Mouse (Mus musculus): Measurements from ENCODE around the gene Ctnnbl1. TPM values are rescaled to one million over a fixed set of nuclear protein-coding genes. Genes with fewer than 3 reads are reported as not detected.

The Ctnnbl1 gene
- total RNA-seq, 2 experiments from 2014 or later: 9.1 to 9.4 TPM

DNA sequence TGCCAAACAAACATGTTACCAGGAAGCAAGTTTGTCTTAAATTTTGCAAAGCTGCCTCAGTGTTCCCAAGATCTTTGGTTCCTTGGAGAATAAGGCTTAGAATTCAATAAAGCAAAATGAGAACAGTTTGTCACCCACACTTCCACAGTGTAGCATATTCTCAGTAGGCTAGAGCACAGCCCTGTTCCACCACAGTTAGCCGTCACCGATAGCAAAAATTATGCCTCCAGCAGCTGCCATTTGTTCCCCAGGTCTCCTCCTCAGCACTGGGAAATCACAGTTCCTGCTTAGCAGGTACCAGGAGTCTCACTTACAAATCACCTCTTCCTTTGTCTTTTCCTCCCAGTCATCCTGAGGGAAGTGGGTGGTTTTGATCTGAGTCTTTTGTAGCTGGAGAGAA is 10.8 kb downstream of the Ctnnbl1 start:
- intact Hi-C loops (cut with DNase I): no loop called here
- DNase-seq (ENCODE audit: low spot score): no peak

DNA sequence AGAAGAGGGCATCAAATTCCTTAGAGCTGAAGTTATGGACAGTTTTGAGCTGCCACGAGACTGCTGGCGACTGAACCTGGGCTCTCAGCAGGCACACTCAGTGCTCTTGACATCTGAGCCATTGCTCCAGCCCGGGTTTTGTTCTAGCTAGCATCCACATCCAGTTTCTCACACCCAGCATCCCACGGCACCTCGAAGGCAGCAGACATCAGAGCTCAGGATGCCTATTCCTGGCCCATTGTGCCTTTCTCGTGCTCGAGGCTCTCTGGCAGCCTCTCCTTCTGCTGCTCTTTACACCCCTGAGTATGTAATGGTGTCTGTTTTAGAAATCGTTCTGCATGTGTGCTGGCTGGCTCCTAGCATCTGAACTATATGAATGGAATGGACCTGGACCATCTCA is 13.3 kb downstream of the Ctnnbl1 start:
- DNase-seq (ENCODE audit: low spot score): no peak
- intact Hi-C loops (cut with DNase I): loop anchor here (5.0 kb wide), 1 partner anchor 127 kb away; no protein-coding TSS in a partner anchor

DNA sequence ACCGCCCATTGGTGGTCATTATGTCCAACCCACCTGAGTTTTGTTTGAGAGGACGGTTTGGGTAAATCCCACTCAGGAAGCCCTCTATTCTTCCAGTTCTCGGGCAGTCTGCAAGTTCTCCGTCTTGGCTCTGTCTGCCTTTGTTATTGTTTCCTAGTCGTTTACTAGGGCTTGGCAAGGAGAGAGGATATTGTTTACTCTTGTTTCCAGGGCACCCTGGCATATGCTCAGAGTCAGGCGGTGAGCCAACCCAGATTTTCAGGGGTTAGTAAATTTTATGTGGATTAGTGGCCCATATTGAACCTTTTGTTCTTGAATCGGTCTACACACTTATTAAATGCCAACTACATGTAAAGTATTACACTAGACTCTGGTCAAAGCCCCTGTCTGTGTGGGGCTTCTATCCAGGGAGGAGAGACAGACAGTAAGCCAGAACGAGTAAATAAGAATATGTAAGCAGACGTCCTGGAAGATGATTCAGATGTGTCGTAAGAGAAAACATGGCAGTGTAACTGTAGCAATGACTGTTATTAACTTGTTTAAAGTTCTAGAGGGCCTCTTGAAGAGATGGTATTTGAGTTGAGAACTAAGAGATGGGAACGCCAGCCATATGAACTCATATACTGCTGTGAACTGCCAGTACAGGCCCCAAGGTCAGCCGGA is 13.9 kb downstream of the Ctnnbl1 start:
- intact Hi-C loops (cut with DNase I): loop anchor here (5.0 kb wide), 1 partner anchor 126 kb away; no protein-coding TSS in a partner anchor
- no peak for DNase-seq (ENCODE audit: low spot score)

DNA sequence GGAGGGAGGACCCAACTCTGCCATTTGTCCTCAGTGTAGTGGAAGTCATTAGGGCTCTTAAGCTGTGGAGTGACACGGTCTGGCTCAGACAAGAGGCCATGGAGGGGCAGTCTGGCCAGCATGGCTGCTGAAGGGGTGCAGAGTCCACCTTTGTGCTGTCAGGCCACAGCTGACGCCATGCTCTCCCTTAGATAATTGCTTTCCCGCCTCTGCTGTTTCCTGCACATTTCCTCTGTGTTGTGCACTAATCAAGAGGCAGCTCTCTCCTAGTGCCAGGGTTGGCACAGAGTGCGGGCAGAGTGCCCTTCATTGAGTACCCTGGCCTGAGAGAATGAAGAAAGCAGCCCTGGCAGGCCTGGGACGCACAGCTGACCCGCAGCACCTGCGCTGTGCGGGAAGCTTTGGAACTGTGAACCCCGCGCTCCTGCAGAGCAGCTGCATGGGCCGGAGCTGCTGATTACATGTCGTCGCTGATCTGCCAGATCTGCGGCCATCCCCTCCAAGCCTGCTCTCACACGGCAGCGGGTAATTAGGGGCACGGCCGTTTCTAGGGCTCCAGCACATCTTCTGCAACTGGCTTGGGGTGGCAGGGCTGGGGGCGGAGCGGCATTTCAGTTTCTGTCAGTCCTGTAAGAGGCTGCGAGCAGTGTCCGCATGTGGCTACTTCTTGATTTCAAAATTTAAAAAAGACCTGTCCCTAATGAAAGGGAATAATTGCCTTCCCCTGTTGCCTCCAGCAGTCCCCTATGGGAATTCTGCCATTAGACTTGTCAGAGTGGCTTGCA is 14.6 kb downstream of the Ctnnbl1 start:
- intact Hi-C loops (cut with DNase I): loop anchor here (5.0 kb wide), 1 partner anchor 126 kb away; no protein-coding TSS in a partner anchor
- peak; percentile 23 for DNase-seq (ENCODE audit: low spot score)

DNA sequence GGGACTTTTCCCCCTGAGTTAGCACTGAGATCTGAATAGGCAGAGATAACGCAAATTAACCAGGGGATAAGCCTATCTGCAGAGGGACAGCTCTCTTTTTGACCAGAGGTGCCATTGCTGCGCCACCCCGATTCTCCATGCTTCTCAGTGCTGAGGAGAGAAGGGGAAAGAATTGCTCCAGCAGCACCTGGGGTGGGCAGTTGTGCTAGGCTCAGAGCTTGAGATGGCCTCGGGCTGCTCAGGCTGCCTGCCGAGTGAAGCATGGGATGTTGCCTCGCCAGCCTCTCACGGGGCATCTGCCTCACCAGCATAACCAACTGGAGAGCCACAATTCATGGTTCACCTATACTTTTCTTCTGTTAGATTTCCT is 15.2 kb downstream of the Ctnnbl1 start:
- intact Hi-C loops (cut with DNase I): loop anchor here (5.0 kb wide), 1 partner anchor 125 kb away; no protein-coding TSS in a partner anchor
- no peak for DNase-seq (ENCODE audit: low spot score)

DNA sequence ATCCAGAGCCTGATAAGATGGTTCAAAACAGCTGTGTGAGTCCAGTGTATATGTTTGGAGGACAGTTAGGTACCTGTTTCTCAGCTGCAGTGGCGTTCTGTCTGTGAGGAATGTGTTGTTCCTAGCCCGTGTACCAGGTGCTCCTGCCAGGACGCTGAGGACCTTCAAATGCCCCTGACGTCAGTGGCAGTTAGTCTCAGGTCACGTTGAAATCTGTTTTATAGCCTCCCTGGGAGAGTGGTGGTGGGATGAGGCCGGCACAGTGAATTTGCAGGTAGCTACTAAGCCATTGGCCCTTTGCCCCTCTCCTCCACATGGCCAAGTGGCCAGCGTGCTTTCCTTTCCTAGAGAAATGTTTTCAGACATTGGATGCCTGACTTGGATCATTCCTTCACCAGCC is 18.6 kb downstream of the Ctnnbl1 start:
- DNase-seq (ENCODE audit: low spot score): no peak
- intact Hi-C loops (cut with DNase I): no loop called here

DNA sequence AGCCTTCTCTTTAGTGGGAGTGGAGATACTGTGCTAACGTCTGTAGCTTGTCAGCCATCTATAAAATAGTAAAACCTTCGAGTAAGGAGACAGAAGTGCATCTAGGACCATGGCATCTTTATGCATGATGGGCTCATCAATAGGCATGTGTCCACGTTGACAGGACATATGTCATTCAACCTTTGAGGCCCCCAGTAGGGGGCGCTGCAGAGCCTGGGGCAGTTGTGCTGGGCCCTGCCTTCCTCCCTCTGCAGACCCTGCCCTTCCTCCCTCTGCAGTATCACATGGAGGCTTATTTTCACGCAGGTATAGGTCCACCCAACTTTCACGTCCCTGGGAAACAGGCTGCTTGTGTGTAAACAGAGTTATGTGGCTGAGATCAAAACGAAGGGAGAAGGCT is 19.0 kb downstream of the Ctnnbl1 start:
- DNase-seq (ENCODE audit: low spot score): no peak
- intact Hi-C loops (cut with DNase I): no loop called here

DNA sequence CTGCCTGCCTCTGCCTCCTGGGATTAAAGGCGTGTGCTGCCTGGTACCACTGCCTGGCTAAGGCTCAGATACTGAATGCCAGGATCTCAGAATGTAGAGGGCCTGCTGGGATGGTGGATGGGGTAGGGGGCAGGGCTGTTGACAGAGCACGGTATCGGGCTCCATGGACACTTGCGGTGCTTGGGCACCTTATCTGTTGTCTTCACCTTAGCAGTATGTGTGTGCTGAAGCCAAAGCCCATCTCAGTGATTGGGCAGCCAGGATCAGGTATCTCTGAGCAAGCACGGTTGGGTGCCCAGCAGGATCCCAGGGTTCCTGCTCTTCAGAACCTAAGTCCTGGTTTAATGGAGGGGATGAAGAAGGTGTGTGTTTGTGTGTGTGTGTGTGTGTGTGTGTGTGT is 21.2 kb downstream of the Ctnnbl1 start:
- intact Hi-C loops (cut with DNase I): no loop called here
- no peak for DNase-seq (ENCODE audit: low spot score)

DNA sequence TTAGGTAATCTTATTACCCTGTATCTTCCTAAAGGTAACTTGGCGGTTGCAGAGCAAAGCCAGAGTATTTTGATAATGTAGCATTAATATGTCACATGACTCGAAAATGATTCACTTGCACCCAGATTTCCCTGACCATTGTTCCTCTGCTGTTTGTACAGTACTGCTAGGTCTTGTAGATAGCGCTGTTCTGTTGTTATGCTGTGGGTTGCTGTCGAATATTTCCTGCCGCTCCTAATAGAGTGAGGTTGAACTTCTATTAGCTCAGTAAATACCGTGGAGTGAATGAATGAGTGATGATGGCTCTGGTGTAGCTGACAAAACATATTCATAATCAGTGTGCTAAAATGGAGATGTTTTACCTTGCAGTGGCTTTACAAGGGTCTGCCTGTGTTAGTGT is 22.5 kb downstream of the Ctnnbl1 start:
- DNase-seq (ENCODE audit: low spot score): no peak
- intact Hi-C loops (cut with DNase I): no loop called here

DNA sequence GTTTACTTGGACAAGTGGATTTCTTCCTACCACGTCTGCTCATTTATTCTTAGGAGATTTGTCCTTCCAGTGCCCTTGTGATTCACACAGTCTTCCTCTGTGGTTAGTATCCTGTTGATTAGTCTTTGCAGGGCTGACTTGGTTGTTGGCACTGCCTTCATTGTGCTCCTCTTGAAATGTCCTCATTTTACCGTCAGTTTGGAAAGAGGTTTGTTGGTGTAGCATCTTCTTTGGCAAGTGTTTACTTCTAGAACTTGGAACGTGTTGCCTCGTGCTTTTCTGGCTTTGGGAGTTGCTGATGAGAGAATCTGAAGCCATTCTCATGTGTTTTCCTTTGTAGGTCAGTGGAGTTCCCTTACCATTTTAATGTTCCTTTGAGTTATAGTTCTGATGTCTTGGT is 25.7 kb downstream of the Ctnnbl1 start:
- no peak for DNase-seq (ENCODE audit: low spot score)
- intact Hi-C loops (cut with DNase I): no loop called here

DNA sequence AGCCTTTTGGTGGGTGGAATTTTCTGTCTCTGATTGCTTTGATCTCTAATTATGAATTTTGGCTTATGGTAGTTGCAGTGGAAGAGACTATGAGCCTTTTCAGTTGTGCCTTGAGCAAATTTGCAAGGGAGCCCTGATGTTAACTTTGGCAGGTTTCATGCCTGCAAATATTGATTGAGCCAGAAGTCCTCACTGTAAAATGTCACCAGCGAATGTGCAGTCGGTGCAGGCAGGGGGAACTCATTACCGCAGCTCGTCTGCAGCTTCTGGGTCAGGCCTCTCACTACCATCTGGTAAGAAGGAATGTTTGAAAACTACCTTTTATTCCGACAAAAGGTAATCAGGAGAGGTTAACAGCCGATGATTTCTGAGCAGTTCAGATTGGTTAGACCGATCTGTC is 29.4 kb downstream of the Ctnnbl1 start:
- intact Hi-C loops (cut with DNase I): no loop called here
- DNase-seq (ENCODE audit: low spot score): no peak

DNA sequence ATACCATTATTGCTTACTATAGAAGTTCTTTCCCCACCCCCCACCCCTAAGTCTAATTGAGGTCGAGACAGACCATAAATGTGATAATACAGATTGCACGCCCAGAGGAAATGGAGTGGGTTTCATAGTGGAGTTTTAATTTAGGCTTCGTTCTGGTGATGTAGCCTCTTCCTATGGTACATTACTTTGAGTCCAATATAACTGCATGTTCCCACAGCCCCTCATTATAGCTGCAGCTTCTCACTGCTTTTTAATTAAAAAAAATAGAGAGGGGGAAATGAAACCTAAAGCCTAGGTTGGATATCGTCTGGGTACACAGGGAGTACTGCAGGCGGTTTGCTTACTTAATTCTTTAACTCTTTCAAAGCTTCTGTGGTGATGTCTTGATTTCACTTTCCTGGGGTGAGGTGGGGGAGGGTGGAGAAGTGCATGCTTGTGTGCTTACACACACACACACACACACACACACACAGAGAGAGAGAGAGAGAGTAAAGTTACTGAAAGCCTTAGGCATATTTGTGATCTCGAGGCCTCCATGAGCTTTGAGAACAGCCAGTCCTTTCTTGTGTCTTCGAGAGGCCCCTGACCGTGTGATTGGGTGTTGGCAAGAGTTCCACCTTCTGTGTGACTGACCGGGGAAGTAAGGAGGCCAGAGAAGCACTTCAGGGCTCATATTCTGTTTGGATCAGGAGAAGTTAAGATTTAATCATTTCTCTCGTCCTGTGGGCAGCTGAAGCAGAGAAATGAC is 31.7 kb downstream of the Ctnnbl1 start:
- intact Hi-C loops (cut with DNase I): no loop called here
- no peak for DNase-seq (ENCODE audit: low spot score)

DNA sequence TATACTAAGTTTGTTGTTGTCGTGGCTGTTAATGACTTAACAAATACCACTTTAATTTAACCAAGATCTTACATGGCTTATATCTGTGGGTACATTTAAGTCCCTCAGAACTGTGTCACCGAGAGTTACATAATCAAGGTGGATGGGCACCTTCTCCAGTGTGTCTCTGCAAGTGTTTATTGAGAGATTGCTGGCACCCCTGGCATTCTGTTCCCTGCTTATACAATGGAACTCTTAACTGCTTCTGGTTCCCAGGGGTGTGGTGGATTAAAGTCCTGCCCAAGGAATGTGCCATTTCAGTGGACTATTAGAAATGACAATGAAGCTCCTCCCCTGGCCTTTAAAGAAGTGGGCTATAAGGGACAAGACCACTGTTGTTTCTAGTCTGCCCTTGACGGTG is 33.6 kb downstream of the Ctnnbl1 start:
- intact Hi-C loops (cut with DNase I): no loop called here
- no peak for DNase-seq (ENCODE audit: low spot score)

DNA sequence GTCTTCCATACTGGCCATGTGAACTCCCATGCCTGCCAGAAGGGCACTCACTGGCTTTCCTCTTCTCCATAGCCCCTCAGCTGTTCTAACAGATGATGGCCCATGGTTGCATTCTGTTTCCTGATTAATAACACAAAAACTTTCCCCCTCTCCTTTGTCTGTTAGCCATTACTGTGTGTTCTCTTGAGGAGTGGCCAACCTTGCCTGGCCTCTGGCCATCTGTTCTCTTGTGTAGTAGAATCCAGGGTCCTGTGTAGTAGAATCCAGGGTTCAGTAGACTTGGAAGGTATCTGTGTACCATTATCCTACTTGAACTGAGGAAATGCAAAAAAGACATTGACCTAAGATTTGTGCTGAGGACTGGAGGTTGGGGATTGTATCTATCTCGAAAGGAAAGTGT is 36.5 kb downstream of the Ctnnbl1 start:
- intact Hi-C loops (cut with DNase I): no loop called here

DNA sequence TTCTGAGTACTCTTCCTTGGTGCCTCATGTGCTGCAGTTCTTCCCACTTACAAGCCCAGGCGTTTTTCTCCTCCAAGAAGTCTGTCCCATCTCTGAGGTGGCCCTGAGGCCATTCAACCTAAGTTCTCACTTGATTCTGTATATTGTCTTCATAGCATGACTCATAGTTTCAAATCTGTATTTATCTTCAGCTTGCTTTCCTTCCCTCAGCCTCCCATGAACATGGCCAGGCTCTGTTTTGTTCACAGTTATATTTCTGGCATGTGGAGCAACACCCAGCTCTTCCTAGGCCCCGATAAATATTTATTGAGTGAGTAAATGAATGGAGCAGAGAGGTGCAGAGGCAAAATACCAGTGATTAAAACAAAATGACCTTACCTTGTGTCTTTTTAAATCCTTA is 38.8 kb downstream of the Ctnnbl1 start:
- DNase-seq (ENCODE audit: low spot score): no peak
- intact Hi-C loops (cut with DNase I): no loop called here

More for the DNA sequence above, 36.5 kb downstream of the Ctnnbl1 start:
- no peak for DNase-seq (ENCODE audit: low spot score)

DNA sequence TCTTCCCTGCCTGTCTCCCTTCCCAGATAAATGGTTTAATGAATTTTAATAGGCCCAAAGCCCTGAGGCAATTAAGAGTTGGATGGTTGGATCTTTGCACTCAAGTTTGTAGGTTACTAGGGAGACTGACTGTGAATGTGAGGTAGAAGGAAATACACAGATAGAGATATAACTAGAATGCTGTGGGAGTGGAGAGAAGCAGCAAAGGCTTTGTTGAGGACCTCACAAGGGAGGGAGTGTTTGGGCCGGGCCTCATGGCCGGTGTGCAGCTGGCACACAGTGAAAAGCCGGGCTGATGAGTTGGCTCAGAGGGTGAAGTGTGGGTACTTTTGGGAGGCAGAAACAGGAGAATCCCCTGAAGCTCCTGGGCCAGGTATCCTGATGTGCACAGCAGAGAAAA is 43.8 kb downstream of the Ctnnbl1 start:
- DNase-seq (ENCODE audit: low spot score): no peak
- intact Hi-C loops (cut with DNase I): no loop called here

DNA sequence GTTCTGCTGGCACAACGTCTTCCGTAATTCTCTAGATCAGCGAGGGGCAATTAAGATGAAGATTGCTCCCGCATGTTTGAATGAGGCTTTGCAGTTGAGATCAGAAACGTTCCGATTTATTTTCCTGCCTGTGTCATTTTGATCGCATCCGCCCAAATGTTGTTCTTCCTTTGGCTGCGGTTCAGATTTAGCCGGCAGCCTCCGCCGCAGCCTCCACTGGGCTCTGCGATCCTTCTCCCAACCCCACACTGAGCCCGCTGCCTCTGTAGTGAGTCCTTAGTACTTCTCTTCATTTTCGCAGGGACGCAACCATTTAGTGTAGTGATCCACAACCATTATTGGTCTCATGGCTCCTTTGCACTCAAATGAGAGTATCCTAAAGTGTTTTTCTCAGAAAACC is 46.0 kb downstream of the Ctnnbl1 start:
- no peak for DNase-seq (ENCODE audit: low spot score)
- intact Hi-C loops (cut with DNase I): no loop called here

DNA sequence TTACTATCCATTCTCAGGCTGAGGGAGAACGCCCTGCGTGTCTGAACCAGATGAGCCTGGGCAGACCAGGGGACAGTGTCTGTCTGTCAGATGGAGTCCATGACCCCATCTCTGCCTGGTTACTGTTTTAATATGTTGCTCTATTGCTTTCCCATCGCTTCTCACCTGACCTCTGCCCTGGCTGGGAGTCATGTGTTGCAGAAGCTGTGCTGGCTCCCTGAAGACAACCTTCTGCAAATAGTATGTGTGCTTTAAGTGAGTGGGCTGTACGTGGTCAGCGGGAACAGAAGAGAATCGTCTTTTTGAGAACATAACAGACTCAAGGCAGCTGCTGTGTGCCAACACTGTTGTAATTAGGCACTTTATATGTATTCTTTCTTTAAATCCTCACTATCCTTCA is 47.0 kb downstream of the Ctnnbl1 start:
- intact Hi-C loops (cut with DNase I): no loop called here
- no peak for DNase-seq (ENCODE audit: low spot score)

DNA sequence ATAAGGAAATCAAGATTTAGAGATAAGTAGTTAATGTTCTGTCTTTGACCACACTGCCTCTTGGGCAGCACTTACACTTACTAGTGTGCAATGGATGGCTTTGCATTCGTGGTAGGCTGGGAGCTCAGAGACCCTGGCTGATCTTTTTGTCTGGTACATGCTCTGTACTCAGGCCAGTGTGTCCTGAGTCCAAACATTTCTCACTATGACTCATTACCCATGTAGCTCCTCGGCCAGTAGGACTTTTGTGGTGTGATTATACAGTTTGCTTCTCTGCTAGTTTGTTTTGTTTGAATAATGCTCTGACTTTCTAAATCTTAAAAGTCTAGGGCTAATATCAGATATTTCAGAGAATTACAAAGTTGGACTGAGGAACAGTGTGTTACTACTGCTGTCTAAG is 47.4 kb downstream of the Ctnnbl1 start:
- no peak for DNase-seq (ENCODE audit: low spot score)
- intact Hi-C loops (cut with DNase I): no loop called here

DNA sequence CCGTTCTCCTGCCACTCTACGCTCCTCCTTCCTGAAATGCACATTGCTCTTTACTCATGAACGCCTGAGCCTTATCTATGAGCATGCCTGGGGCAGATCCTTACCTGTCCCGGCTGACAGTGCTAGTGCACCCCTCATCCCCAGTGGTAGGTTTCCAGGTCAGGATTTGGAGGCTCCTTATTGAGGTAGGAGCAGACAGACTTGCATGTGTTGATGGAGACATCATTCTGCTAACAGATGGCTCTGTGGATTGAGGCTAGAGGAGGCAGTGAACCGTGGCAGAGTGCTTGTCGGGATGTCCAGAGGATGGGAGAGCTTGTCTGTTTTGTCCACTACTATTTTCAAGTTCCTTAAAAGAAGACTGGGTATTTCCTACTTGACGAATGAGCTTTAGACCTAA is 52.0 kb downstream of the Ctnnbl1 start:
- no peak for DNase-seq (ENCODE audit: low spot score)
- intact Hi-C loops (cut with DNase I): no loop called here

Data from heart, postnatal 25 days (tissue).